Mouse (Mus musculus): ENCODE data around the gene Fam3a. TPM values are rescaled to one million over a fixed set of nuclear protein-coding genes. Genes with fewer than 3 reads are reported as not detected.

The Fam3a gene
- polyA plus RNA-seq (2014; fragmentation: Nextera tagmentation; extraction: Ambion mirVana) = 27.8 and 30.8 TPM in 2 replicates

DNA sequence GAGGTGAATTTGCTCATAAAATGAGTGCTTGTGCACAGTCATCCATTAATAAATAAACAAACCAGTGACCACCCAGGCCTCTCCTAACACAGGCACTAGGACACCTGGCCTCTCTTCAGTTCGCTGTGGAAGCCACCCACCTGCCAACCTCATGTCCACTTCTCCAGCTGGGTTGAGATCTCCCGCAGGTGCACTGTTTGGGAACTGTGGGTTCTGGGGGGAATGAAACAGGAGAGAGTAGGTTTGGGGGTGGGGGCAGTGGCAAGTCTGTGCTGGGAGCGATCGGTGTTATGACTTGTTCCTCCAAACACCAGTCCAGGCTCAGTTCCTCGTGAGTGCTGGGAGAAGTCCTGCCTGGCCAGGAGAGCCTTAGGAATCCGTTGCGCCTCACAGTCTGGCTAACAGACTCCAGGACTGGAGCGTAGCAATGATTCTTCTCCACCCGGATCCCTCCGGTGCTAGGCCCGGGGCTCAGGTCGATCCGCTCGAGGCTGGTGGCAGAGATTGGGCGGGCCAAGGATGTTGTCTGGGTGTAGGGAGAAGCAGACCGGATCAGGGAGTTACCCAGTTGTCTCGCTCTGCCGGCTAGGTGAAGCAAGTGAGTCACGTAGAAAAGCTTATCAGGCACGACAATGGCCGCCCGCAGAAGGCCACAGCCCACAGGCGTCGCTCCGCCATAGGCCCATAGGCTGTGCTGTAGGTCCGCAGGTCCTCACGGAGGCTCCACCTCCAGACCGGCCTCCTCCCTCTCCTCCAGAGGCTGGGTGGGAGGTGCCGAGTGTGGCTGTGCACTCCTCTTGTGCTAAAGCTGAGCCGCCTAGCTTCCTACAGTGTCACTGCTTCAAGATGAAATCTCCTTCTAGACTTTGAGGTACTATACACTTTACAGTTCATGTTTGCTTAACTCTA lies at the start of gene Fam3a, which contains the start of gene Ikbkg:
Gene Fam3a, minus strand, starts transcription at position 738 of the 909 bp plus-strand sequence.
Gene Ikbkg, plus strand, starts transcription at position 756 of the 909 bp plus-strand sequence.
- Histone ChIP-seq H3K36me3 (ENCODE audit: control insufficient read depth, insufficient read depth, low read length) (no peaks in the 10 kb centered on the region), H3K9ac (ENCODE audit: low read length) (peak within 1 kb of the TSS; percentile 79), H3K27me3 (ENCODE audit: control insufficient read depth, insufficient read depth, low read length) (no peaks in the 10 kb centered on the region), H3K9me3 (ENCODE audit: control insufficient read depth, low read length) (no peaks in the 10 kb centered on the region), H3K4me1 (ENCODE audit: control insufficient read depth, insufficient read depth, low read length) (no peaks in the 10 kb centered on the region), H3K4me2 (ENCODE audit: low read depth) (peak within 1 kb of the TSS; percentile 51), H3K4me3 (ENCODE audit: low read depth, low read length) (peak within 1 kb of the TSS; percentile 51), H3K27ac (ENCODE audit: low read depth, low read length) (0 out of 2 replicates have a peak within 1 kb of the TSS, but pooled peaks have one; percentile 62)
- peak; percentile 100 for ATAC-seq (ENCODE audit: insufficient read depth, low FRiP score, low TSS enrichment)
- DNase-seq (ENCODE audit: low spot score) = peak; percentile 84
- WGBS = 21% methylated on average over 30 of the region's 30 CpGs

DNA sequence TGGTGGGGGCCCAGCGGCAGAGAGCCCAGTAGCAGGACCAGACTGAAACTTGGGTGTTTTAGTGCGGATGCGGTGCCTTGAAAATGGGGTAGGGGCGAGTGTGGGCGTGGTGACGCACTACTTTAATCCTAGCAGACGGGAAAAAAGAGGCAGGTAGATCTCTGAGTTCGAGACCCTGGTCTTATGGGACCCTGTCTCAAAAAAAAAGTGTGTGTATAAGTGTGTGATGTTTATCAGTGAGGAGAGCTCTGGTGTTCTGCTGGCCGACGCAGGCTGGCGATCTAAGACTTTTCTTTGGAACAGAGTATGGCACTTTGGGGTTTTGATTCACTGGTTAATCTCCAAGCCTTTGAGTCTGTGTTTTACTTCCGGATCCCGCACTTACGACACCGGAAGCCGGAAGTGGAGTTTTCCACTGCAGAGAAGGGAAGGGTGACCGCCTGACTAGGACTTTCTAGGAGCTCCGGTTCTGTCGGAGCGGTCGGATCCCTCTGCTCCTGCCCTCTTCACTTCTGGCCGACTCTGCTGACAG lies 36.3 kb upstream of the Fam3a start:
- 20% methylated on average over 22 of the region's 22 CpGs for WGBS

DNA sequence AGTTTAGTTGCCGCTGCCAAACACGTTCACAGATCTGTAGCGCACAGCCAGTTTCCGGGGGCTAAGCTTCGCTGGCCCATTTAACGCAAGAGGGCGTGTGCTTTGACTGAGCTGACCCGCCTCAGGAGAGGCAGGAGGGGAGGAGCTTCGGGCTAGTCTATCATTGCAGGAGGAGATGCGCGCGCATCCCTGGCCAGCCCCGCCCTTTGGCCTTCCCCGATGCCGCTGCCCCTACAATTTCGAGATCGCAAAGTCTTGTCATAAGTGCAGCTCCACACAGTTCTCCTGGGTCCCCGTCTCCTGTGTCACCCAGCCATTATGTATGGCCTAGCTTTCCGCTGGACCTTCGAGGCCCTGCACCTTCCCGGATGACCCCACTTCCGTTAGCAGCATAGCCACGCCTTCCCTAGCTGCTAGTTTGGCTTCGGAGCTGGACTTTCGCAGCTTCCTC lies 35.8 kb upstream of the Fam3a start, which contains the start of gene G6pdx:
Gene G6pdx, minus strand, starts transcription at position 369 of the 451 bp plus-strand sequence.
- peak within 1 kb of the TSS; percentile 50 for H3K9ac ChIP-seq (ENCODE audit: low read length)
- H3K4me3 ChIP-seq (ENCODE audit: low read depth, low read length) = peak within 1 kb of the TSS; percentile 56
- peak within 1 kb of the TSS; percentile 54 for H3K4me2 ChIP-seq (ENCODE audit: low read depth)
- H3K4me1 ChIP-seq (ENCODE audit: control insufficient read depth, insufficient read depth, low read length) = no peaks in the 10 kb centered on the region
- peak within 1 kb of the TSS; percentile 53 for H3K27ac ChIP-seq (ENCODE audit: low read depth, low read length)
- H3K27me3 ChIP-seq (ENCODE audit: control insufficient read depth, insufficient read depth, low read length) = no peaks in the 10 kb centered on the region
- no peaks in the 10 kb centered on the region for H3K9me3 ChIP-seq (ENCODE audit: control insufficient read depth, low read length)
- H3K36me3 ChIP-seq (ENCODE audit: control insufficient read depth, insufficient read depth, low read length) = no peaks in the 10 kb centered on the region
- ATAC-seq (ENCODE audit: insufficient read depth, low FRiP score, low TSS enrichment) (peak; percentile 80), DNase-seq (ENCODE audit: low spot score) (peak; percentile 87)
- WGBS = 20% methylated on average over 25 of the region's 25 CpGs

More for the DNA sequence above, 36.3 kb upstream of the Fam3a start:
- DNase-seq (ENCODE audit: low spot score) (peak; percentile 77), ATAC-seq (ENCODE audit: insufficient read depth, low FRiP score, low TSS enrichment) (peak; percentile 67)
- Histone ChIP-seq H3K27ac (ENCODE audit: low read depth, low read length) (peak overlapping the region; percentile 53), H3K4me3 (ENCODE audit: low read depth, low read length) (peak overlapping the region; percentile 56), H3K9me3 (ENCODE audit: control insufficient read depth, low read length) (no peaks in the 10 kb centered on the region), H3K4me1 (ENCODE audit: control insufficient read depth, insufficient read depth, low read length) (no peaks in the 10 kb centered on the region), H3K9ac (ENCODE audit: low read length) (peak overlapping the region; percentile 50), H3K27me3 (ENCODE audit: control insufficient read depth, insufficient read depth, low read length) (no peaks in the 10 kb centered on the region), H3K4me2 (ENCODE audit: low read depth) (peak overlapping the region; percentile 36), H3K36me3 (ENCODE audit: control insufficient read depth, insufficient read depth, low read length) (no peaks in the 10 kb centered on the region)

DNA sequence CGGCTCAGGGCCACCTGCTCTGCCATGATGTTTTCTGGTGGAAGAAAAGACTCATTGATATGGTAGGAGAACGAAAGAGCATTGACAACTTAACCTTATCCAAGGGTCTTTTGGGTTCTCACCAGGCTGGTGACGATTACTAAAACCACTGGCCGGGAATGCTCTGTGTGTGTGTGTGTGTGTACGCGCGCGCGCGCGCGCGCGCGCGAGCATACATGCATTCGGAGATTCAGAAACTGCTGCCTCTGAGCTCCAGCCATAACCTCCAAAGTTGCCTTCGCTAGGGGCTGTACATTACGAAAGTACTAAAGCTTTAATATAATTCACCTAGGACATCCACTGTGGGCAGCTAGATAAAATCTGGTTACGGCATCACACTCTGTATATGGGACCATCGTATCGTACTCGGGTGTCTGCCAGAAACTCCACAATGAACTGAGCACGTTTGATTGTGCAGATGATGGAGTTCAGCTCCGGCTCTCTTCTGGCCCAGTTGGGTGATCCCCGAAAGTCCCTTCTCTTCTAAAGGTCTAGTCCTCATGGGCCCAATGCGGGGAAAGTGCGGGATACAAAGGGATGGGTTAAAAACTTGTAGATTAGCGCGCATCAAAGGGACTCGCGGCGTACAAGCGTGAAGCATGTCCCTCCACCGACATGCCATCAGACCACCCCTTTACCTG lies 35.2 kb upstream of the Fam3a start:
- Histone ChIP-seq H3K27ac (ENCODE audit: low read depth, low read length) (no peak overlapping the region), H3K27me3 (ENCODE audit: control insufficient read depth, insufficient read depth, low read length) (no peaks in the 10 kb centered on the region), H3K4me2 (ENCODE audit: low read depth) (peak overlapping the region; percentile 54), H3K9me3 (ENCODE audit: control insufficient read depth, low read length) (no peaks in the 10 kb centered on the region), H3K9ac (ENCODE audit: low read length) (peak overlapping the region; percentile 44), H3K4me3 (ENCODE audit: low read depth, low read length) (peak overlapping the region; percentile 56), H3K4me1 (ENCODE audit: control insufficient read depth, insufficient read depth, low read length) (no peaks in the 10 kb centered on the region), H3K36me3 (ENCODE audit: control insufficient read depth, insufficient read depth, low read length) (no peaks in the 10 kb centered on the region)
- ATAC-seq (ENCODE audit: insufficient read depth, low FRiP score, low TSS enrichment) (peak; percentile 39), DNase-seq (ENCODE audit: low spot score) (peak; percentile 40)
- 21% methylated on average over 35 of the region's 35 CpGs for WGBS

DNA sequence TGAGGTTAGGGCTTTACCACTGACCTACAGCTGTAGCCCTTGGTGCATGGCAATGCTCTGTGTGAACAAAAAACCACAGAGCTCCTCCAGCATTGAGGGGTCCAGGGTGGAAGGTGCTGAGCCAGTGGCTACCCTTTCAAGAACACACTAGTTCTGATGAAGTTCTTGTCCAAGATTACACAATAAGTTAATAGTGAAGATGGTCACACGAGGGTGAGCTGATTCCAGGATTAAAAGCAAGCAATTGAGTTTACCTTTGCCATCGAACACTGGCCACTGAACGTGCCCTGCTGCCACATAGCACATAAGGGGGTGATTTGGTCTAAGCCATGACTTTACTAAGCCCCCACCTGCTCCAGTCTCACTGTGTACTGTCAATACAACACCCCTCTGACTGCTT lies 34.0 kb upstream of the Fam3a start:
- no peaks in the 10 kb centered on the region for H3K27me3 ChIP-seq (ENCODE audit: control insufficient read depth, insufficient read depth, low read length)
- ATAC-seq (ENCODE audit: insufficient read depth, low FRiP score, low TSS enrichment) (no peak), DNase-seq (ENCODE audit: low spot score) (no peak)
- 85% methylated on average over 3 of the region's 3 CpGs for WGBS
- H3K36me3 ChIP-seq (ENCODE audit: control insufficient read depth, insufficient read depth, low read length) = no peaks in the 10 kb centered on the region
- H3K4me2 ChIP-seq (ENCODE audit: low read depth) = no peak overlapping the region
- H3K27ac ChIP-seq (ENCODE audit: low read depth, low read length) = no peak overlapping the region
- no peaks in the 10 kb centered on the region for H3K9me3 ChIP-seq (ENCODE audit: control insufficient read depth, low read length)
- H3K4me1 ChIP-seq (ENCODE audit: control insufficient read depth, insufficient read depth, low read length) = no peaks in the 10 kb centered on the region
- H3K4me3 ChIP-seq (ENCODE audit: low read depth, low read length) = no peak overlapping the region
- no peak overlapping the region for H3K9ac ChIP-seq (ENCODE audit: low read length)

DNA sequence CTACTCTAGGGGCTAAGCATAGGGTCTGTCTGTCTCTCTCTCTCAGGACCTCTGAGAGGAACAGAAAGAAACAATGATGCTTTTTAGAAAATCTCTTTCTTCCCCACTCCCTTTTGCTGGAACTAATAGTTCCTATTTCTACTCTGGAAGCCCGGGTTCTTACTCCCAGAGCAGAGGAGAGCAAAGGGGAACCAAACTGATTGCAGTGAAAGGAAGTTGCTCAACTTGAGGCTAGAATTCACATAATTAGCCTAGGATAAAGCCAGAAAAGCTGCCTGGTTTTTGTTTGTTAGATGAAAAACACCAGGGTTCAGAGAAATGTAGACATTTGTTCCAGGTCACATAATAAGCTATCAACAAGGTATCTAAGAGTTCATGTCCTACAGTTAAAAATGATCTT lies 33.2 kb upstream of the Fam3a start:
- H3K9me3 ChIP-seq (ENCODE audit: control insufficient read depth, low read length) = no peaks in the 10 kb centered on the region
- no peak overlapping the region for H3K4me3 ChIP-seq (ENCODE audit: low read depth, low read length)
- no peak overlapping the region for H3K27ac ChIP-seq (ENCODE audit: low read depth, low read length)
- no peaks in the 10 kb centered on the region for H3K36me3 ChIP-seq (ENCODE audit: control insufficient read depth, insufficient read depth, low read length)
- DNase-seq (ENCODE audit: low spot score) (no peak), ATAC-seq (ENCODE audit: insufficient read depth, low FRiP score, low TSS enrichment) (no peak)
- no peak overlapping the region for H3K9ac ChIP-seq (ENCODE audit: low read length)
- H3K4me1 ChIP-seq (ENCODE audit: control insufficient read depth, insufficient read depth, low read length) = no peaks in the 10 kb centered on the region
- WGBS = 78% methylated on average over 1 of the region's 1 CpGs
- H3K27me3 ChIP-seq (ENCODE audit: control insufficient read depth, insufficient read depth, low read length) = no peaks in the 10 kb centered on the region
- H3K4me2 ChIP-seq (ENCODE audit: low read depth) = no peak overlapping the region

DNA sequence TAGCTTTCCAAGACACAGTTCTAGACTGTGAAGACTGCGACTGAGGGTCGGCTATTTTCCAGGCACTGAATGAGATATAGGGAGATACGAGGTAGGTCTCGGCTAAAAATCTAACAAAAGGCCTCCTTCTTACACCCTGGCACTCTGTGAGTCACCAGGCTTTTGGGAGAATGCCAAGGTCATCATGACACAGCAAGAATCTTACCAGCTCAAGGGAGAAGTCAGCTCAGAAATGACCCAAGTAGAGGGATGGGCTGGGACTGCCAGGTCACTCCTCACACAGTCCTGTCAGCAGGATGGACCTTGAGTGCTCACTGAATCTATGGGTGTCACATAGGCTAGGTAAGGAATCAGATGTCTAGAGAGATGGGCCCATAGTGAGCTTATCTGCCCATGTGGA lies 32.1 kb upstream of the Fam3a start:
- 82% methylated on average over 4 of the region's 4 CpGs for WGBS
- no peak for DNase-seq (ENCODE audit: low spot score)
- Histone ChIP-seq H3K9ac (ENCODE audit: low read length) (no peak overlapping the region), H3K36me3 (ENCODE audit: control insufficient read depth, insufficient read depth, low read length) (no peaks in the 10 kb centered on the region), H3K27me3 (ENCODE audit: control insufficient read depth, insufficient read depth, low read length) (no peaks in the 10 kb centered on the region), H3K4me2 (ENCODE audit: low read depth) (no peak overlapping the region), H3K4me1 (ENCODE audit: control insufficient read depth, insufficient read depth, low read length) (no peaks in the 10 kb centered on the region), H3K27ac (ENCODE audit: low read depth, low read length) (no peak overlapping the region), H3K4me3 (ENCODE audit: low read depth, low read length) (no peak overlapping the region), H3K9me3 (ENCODE audit: control insufficient read depth, low read length) (no peaks in the 10 kb centered on the region)
- no peak for ATAC-seq (ENCODE audit: insufficient read depth, low FRiP score, low TSS enrichment)

DNA sequence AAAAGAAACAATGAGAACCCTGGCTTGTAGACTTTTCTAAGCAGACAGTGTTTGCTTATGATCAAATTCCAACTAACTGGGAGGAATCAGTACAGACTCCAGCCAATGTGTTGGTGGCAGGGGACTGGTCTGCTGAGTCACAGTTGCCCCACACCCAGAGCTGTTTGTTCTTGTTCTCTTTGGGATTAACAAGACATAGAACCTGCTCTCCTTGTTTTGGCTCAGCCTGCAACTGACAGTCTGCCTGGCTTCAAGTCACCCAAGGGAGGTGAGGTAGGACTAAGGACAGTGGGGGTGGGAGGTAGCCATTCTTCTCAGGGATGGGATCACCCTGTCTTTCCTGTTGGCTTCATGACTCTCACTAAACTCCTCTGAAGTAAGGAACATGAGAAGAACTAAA lies 31.4 kb upstream of the Fam3a start:
- no peaks in the 10 kb centered on the region for H3K4me1 ChIP-seq (ENCODE audit: control insufficient read depth, insufficient read depth, low read length)
- H3K9me3 ChIP-seq (ENCODE audit: control insufficient read depth, low read length) = no peaks in the 10 kb centered on the region
- H3K4me2 ChIP-seq (ENCODE audit: low read depth) = no peak overlapping the region
- no peaks in the 10 kb centered on the region for H3K27me3 ChIP-seq (ENCODE audit: control insufficient read depth, insufficient read depth, low read length)
- H3K36me3 ChIP-seq (ENCODE audit: control insufficient read depth, insufficient read depth, low read length) = no peaks in the 10 kb centered on the region
- ATAC-seq (ENCODE audit: insufficient read depth, low FRiP score, low TSS enrichment) = no peak
- H3K27ac ChIP-seq (ENCODE audit: low read depth, low read length) = no peak overlapping the region
- no peak overlapping the region for H3K9ac ChIP-seq (ENCODE audit: low read length)
- no peak overlapping the region for H3K4me3 ChIP-seq (ENCODE audit: low read depth, low read length)
- no peak for DNase-seq (ENCODE audit: low spot score)
